Mouse (Mus musculus): Measurements from ENCODE around the gene Pkn2.

DNA sequence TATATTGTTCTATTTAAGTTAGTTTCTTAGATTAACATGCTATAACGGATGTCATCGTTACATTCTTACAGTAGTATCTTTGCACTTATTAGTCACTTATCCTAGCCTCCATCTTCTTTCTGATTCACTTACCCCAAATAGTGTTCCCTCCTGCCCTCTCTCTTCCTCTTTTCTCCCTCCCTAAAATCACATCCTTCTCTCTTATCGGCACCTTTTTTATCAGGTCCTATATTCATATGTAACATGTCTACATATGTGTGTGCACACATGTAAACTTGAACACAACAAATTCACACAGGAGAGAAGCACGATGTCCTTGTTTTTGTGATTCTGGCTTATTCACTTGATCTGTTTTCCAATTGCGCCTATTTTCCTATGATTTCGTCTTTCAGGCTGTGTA is 113.3 kb downstream of the Pkn2 start:
- no peak for TF ChIP-seq EP300 (IDR thresholded peaks at IDR 0.05; ENCODE audit: low read depth)
- TF ChIP-seq CTCF (IDR thresholded peaks at IDR 0.05; ENCODE audit: low read depth): no peak
